Mouse (Mus musculus) stomach, embryonic 14.5 days (tissue): Measurements from ENCODE around the gene Zfp991. TPM values are rescaled to one million over a fixed set of nuclear protein-coding genes. Genes with fewer than 3 reads are reported as not detected.
"Not testable (repeated sequence)": the region's sequence is repeated elsewhere in the genome, so short reads cannot be mapped to it uniquely, and the experiment has no call there.

Experiments
- ATAC-seq: fragments of 200-750 bp; cut with Nextera tagmentation; 2 replicates; pipeline ENCODE4 v1.8.0; 2017; ENCODE audit warnings: low read depth, moderate TSS enrichment; ENCODE audit not compliant: insufficient number of reproducible peaks, insufficient read depth, low FRiP score
- H3K27ac ChIP-seq: fragments of 300-500 bp; sonication (generic); 2 replicates; pipeline ENCODE4 v1.5.1; 2014; ENCODE audit warnings: mild to moderate bottlenecking, low read length, moderate library complexity, mixed read lengths
- H3K27me3 ChIP-seq: fragments of 300-500 bp; sonication (generic); 2 replicates; pipeline ENCODE4 v1.6.1; 2014; ENCODE audit warnings: low read length, control low read depth, mixed read lengths; ENCODE audit not compliant: control insufficient read depth, insufficient read depth
- H3K36me3 ChIP-seq: fragments of 300-500 bp; sonication (generic); 2 replicates; pipeline ENCODE4 v1.6.1; 2014; ENCODE audit warnings: mild to moderate bottlenecking, control low read depth, low read length, moderate library complexity, mixed read lengths; ENCODE audit not compliant: control insufficient read depth, insufficient read depth
- H3K4me1 ChIP-seq: fragments of 300-500 bp; sonication (generic); 2 replicates; pipeline ENCODE4 v1.6.1; 2014; ENCODE audit warnings: low read length, control low read depth, mixed read lengths; ENCODE audit not compliant: control insufficient read depth, insufficient read depth
- H3K4me2 ChIP-seq: fragments of 300-500 bp; sonication (generic); replicated peaks from 2 replicates; pipeline ENCODE4 v1.6.1; 2014; ENCODE audit warnings: low read depth, low read length, control low read depth
- H3K4me3 ChIP-seq: fragments of 300-500 bp; sonication (generic); 2 replicates; pipeline ENCODE4 v1.5.1; 2014; ENCODE audit warnings: low read depth, low read length, control low read depth
- H3K9ac ChIP-seq: fragments of 300-500 bp; sonication (generic); replicated peaks from 2 replicates; pipeline ENCODE4 v1.6.1; 2014; ENCODE audit warnings: low read depth, mild to moderate bottlenecking, control low read depth, low read length, moderate library complexity, mixed read lengths
- H3K9me3 ChIP-seq: fragments of 300-500 bp; sonication (generic); 2 replicates; pipeline ENCODE4 v1.6.1; 2016; ENCODE audit warnings: low read depth, low read length, control low read depth; ENCODE audit not compliant: control insufficient read depth
- WGBS: fragments of 180-500 bp; shearing (Covaris S2); extraction: QIAGEN DNeasy Blood & Tissue Kit; methylation state at CpG from one replicate; pipeline ENCODE4 v1.1.7; 2014; 5-methylcytosine and 5-hydroxymethylcytosine counted together
- polyA plus RNA-seq: library from polyadenylated mRNA; unstranded; fragments of >200 nt; fragmentation: Nextera tagmentation; extraction: Ambion mirVana; gene quantifications from 2 replicates; pipeline ENCODE4 v1.2.1, GENCODE M21; 2014

The Zfp991 gene
- polyA plus RNA-seq, 1 experiment from 2014 or later, result 9.3 TPM

DNA sequence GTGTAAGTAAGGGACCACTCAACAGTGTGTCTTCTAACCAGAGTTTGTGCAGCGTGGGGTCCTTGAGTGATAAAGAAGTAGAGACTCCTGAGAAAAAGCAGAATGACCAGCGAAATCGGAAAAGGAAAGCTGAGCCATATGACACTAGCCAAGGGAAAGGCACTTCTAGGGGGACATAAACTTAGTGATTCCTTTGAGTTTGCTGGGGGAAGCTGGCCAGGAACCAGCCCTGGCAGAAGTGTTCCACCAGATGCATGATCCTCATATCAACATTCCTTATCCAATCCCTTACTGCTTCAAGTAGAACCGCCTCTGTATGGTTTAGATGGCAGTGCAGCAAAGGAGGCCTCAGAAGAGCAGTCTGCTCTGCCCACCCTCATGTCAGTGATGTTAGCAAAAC lies 6.5 kb upstream of the Zfp991 start:
- 18% methylated on average over 4 of the region's 4 CpGs for WGBS
- H3K4me3 ChIP-seq, result peak overlapping the region; percentile 42

DNA sequence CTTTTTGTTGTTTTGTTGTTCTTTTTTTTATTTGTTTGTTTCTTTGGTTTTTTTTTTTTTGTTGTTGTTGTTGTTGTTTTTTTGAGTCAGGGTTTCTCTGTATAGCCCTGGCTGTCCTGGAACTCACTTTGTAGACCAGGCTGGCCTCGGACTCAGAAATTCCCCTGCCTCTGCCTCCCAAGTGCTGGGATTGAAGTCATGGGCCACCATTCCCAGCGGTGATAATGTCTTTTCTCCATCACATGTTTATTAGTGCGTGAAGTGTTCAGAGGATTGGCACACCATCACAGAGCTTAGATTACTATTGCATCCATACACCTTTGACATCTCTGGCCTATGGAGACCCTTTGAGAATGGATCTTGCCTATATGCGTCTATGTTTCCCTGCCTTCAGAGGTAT lies 6.0 kb upstream of the Zfp991 start:
- not testable (repeated sequence) for ATAC-seq, H3K27ac ChIP-seq, H3K4me1 ChIP-seq, H3K36me3 ChIP-seq, H3K4me3 ChIP-seq, H3K9ac ChIP-seq, H3K4me2 ChIP-seq, H3K27me3 ChIP-seq
- WGBS, result 87% methylated on average over 4 of the region's 4 CpGs
- peaks cover 14% of the 10 kb centered on the region; the same call in 1 of the 2 replicates for H3K9me3 ChIP-seq

More for the DNA sequence above, 6.5 kb upstream of the Zfp991 start:
- Histone ChIP-seq H3K9ac (peak overlapping the region; percentile 43; the same call in 1 of the 2 replicates), H3K9me3 (peaks cover 14% of the 10 kb centered on the region; the same call in 1 of the 2 replicates), H3K4me2 (peak overlapping the region; percentile 53)
- not testable (repeated sequence) for ATAC-seq, H3K4me1 ChIP-seq, H3K36me3 ChIP-seq, H3K27me3 ChIP-seq, H3K27ac ChIP-seq

DNA sequence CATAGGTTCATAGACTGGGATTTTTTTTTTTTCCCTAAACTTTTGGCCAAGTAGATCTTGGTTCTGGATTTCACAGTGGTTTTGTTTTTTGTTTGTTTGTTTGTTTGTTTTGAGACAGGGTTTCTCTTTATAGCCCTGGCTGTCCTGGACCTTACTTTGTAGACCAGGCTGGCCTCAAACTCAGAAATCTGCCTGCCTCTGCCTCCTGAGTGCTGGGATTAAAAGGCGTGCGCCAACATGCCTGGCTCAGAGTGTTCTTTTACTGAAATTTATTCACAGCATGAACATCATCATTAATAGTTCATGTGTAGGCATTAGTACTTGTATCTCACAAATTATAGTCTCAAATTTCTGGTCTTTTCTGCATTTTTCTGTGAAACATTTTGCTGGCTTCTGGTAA lies 5.4 kb upstream of the Zfp991 start:
- not testable (repeated sequence) for H3K4me2 ChIP-seq, H3K9ac ChIP-seq, H3K4me1 ChIP-seq, H3K27me3 ChIP-seq, H3K4me3 ChIP-seq, H3K36me3 ChIP-seq, ATAC-seq, H3K27ac ChIP-seq
- 77% methylated on average over 2 of the region's 2 CpGs for WGBS
- H3K9me3 ChIP-seq, result peaks cover 14% of the 10 kb centered on the region; the same call in 1 of the 2 replicates

DNA sequence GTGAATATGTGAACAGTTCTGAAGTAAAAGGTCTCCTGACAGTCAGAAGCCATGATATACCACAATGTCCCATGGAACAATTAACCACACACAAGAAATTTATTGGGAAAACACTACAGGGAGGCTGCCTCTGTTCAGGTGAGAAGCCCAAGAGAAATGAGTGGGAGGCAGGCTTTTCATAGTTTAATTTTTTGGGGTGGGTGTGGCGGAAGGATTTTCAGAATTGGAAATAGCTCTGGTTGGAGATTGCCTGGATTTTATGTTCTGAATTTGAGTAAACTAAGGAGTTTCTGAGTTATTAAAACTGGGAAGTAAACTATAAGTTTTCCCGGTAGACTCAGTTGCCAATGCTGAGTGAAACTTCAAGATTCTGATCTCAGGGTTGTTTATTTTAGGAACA lies 4.7 kb upstream of the Zfp991 start:
- H3K36me3 ChIP-seq, H3K4me2 ChIP-seq, H3K4me3 ChIP-seq, H3K4me1 ChIP-seq, H3K27ac ChIP-seq, H3K9ac ChIP-seq, ATAC-seq, H3K27me3 ChIP-seq: not testable (repeated sequence)
- H3K9me3 ChIP-seq, result peaks cover 14% of the 10 kb centered on the region; the same call in 1 of the 2 replicates
- WGBS, result 82% methylated on average over 2 of the region's 2 CpGs

DNA sequence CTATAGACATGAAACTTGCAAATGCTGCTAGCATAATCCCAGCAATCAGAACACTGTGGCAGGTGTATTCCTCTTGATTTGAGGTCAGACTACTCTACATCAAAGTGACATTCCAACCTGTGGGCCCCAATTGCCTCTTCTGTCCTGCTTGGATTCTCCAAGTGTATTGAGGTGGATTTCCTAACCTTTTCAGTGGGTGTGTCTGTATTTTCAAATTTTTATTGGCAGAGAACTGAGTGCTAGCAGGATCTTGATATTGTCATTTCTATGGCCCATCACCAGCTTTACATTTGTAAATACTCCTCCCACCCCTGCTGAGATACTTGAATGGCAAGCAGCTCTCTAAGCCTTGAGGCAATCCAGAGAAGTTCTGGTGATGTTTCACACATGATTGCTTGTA lies 3.7 kb upstream of the Zfp991 start:
- not testable (repeated sequence) for H3K4me3 ChIP-seq, H3K4me1 ChIP-seq, H3K4me2 ChIP-seq, ATAC-seq, H3K27ac ChIP-seq, H3K27me3 ChIP-seq, H3K36me3 ChIP-seq, H3K9ac ChIP-seq
- peaks cover 14% of the 10 kb centered on the region; the same call in 1 of the 2 replicates for H3K9me3 ChIP-seq

DNA sequence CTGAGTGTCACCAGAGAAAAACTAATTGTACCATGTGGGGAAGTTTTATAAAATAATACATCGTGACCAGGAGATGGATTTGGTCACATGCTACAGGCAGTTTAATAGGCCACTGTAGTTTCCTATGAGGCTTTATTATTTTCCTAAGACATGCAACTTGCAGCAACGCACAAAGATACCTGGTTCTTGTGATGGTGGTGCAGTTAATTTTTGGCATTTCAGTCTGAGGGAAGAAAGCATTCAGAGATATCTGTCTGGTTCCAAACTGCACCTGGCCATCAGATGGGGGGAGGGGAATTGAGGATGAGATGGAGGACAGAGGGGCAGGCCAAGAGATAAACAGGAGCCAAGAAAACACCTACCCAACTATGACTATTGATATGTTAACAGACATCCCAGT lies 1.8 kb downstream of the Zfp991 start:
- not testable (repeated sequence) for H3K4me1 ChIP-seq, H3K27me3 ChIP-seq, H3K36me3 ChIP-seq, ATAC-seq, H3K9me3 ChIP-seq, H3K4me2 ChIP-seq, H3K4me3 ChIP-seq, H3K27ac ChIP-seq, H3K9ac ChIP-seq
- WGBS, result 46% methylated on average over 2 of the region's 2 CpGs

DNA sequence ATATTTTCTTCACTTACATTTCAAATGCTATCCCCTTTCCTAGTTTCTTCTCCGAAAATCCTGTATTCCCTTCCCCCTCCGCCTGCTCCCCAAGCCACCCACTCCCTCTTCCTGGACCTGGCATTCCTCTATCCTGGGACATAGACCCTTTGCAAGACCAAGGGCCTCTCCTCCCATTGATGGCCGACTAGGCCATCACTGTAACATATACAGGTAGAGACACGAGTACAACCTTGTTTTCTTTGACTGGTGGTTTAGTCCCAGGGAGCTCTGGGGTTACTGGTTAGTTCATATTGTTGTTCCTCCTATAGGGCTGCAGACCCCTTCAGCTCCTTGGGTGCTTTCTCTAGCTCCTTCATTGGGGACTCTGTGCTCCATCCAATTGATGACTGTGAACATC lies 9.9 kb downstream of the Zfp991 start:
- H3K9me3 ChIP-seq, H3K4me2 ChIP-seq, H3K36me3 ChIP-seq, H3K27me3 ChIP-seq, H3K4me3 ChIP-seq, H3K27ac ChIP-seq, H3K9ac ChIP-seq, H3K4me1 ChIP-seq: not testable (repeated sequence)
- WGBS, result 75% methylated on average over 4 of the region's 4 CpGs
- 0 out of 2 replicates have a peak, but pooled peaks have one; percentile 72 for ATAC-seq

DNA sequence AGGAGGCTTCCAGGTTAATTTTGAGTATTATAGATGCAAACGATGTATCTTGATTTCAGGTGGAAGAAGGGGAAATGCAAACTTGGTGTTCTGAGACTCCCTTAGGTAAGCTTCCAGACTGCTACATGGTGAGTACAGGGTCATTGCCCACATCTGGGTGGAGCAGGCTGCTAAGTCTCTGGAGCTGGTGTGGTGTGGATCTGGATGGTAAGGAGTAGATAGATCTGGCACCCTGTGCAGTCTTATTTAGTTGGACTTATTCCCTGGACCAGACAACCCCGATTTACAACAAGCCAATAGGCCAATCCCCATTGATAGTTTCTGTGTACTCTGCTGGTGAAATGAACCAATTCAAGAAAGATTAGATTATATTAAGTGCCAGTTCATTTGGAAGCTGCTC lies 33.4 kb downstream of the Zfp991 start:
- H3K36me3 ChIP-seq, H3K27me3 ChIP-seq, H3K9me3 ChIP-seq, H3K9ac ChIP-seq, ATAC-seq, H3K4me3 ChIP-seq, H3K27ac ChIP-seq, H3K4me1 ChIP-seq, H3K4me2 ChIP-seq: not testable (repeated sequence)
- 89% methylated on average over 2 of the region's 2 CpGs for WGBS

DNA sequence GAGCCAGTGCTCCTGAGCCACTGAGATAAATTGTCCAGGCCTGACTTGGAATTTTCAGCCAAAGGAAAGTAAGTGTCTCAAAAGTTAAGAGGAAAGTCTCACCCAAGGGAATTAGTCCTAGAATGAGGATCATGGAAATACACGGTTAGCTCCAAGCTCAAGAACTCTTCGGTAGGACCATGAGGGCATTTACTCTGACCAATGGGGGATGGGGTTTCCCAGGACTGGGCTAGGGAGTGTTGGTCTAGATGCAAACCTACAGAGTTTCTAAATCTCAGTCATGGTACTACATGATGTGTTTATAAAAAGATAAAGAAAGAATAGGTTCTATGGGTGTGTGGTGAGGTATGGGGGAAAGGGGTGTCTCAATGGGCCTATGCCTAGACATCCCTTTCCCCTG lies 38.7 kb downstream of the Zfp991 start:
- not testable (repeated sequence) for H3K27ac ChIP-seq, H3K36me3 ChIP-seq, H3K9me3 ChIP-seq, H3K27me3 ChIP-seq, ATAC-seq, H3K9ac ChIP-seq, H3K4me3 ChIP-seq, H3K4me2 ChIP-seq, H3K4me1 ChIP-seq
- 96% methylated on average over 2 of the region's 2 CpGs for WGBS
